Mouse (Mus musculus) hindbrain, embryonic 15.5 days (tissue): ENCODE data around the gene Was. TPM values are rescaled to one million over a fixed set of nuclear protein-coding genes. Genes with fewer than 3 reads are reported as not detected.

ENCODE experiments used
- ATAC-seq: fragments of 200-750 bp; cut with Nextera tagmentation; 2 replicates; pipeline ENCODE4 v1.8.0; 2017; ENCODE audit warnings: low read depth, moderate number of reproducible peaks, moderate TSS enrichment; ENCODE audit not compliant: low FRiP score
- H3K27ac ChIP-seq: fragments of 300-500 bp; sonication (generic); replicated peaks from 2 replicates; pipeline ENCODE4 v1.5.1; 2015; ENCODE audit warnings: mild to moderate bottlenecking, inconsistent platforms
- H3K27me3 ChIP-seq: fragments of 300-500 bp; sonication (generic); 2 replicates; pipeline ENCODE4 v1.6.1; 2015; ENCODE audit warnings: control low read depth, inconsistent platforms
- H3K36me3 ChIP-seq: fragments of 300-500 bp; sonication (generic); 2 replicates; pipeline ENCODE4 v1.6.1; 2015; ENCODE audit warnings: control low read depth, inconsistent platforms
- H3K4me1 ChIP-seq: fragments of 300-500 bp; sonication (generic); replicated peaks from 2 replicates; pipeline ENCODE4 v1.6.1; 2015; ENCODE audit warnings: control low read depth, inconsistent platforms
- H3K4me2 ChIP-seq: fragments of 300-500 bp; sonication (generic); 2 replicates; pipeline ENCODE4 v1.6.1; 2015; ENCODE audit warnings: moderate library complexity, mild to moderate bottlenecking, inconsistent platforms
- H3K4me3 ChIP-seq: fragments of 300-500 bp; sonication (generic); 2 replicates; pipeline ENCODE4 v1.5.1; 2015; ENCODE audit warnings: mild to moderate bottlenecking, inconsistent platforms
- H3K9ac ChIP-seq: fragments of 300-500 bp; sonication (generic); 2 replicates; pipeline ENCODE4 v1.6.1; 2015; ENCODE audit warnings: inconsistent platforms
- H3K9me3 ChIP-seq: fragments of 300-500 bp; sonication (generic); 2 replicates; pipeline ENCODE4 v1.6.1; 2016; ENCODE audit warnings: control low read depth, inconsistent platforms
- WGBS: fragments of 180-500 bp; shearing (Covaris S2); methylation state at CpG from one replicate; pipeline ENCODE4 v1.1.7; 2015; 5-methylcytosine and 5-hydroxymethylcytosine counted together
- polyA plus RNA-seq: library from polyadenylated mRNA; unstranded; fragments of >200 nt; fragmentation: Nextera tagmentation; extraction: Ambion mirVana; gene quantifications from 2 replicates; pipeline ENCODE4 v1.2.1, GENCODE M21; 2015

The Was gene
- polyA plus RNA-seq = 0.07 and 0.13 TPM in 2 replicates

DNA sequence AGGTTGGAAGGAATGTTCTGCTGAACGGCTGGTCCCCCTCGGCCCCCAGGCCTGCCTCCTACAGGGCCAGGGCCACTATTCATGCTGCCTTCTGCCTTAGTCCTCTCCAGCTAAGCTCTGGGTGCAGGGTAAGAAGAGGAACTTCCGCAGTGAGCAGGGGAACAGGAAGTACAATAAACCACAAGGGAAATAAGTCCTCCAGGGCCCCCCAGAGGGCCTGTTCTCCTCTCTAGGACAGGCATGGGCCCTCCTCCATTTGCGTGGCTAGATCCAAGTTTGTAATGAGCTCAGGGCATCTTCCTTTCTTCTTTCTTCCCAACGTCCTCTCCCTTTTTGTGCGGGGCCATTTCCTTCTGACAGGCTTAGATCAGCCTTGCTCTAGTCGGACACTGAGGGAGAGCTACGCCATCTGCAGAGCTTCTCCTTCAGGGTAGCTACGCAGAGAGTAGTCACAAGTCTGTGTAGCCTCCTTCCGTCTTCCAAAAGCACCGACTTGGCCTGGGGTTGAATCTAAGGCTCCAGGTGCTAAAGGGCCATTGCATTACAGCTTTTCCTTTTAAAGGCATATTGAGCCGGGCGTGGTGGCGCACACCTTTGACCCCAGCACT is at the start of gene Was:
Gene Was (minus strand): TSS at position 153 of the 608 bp plus-strand sequence.
- Histone ChIP-seq H3K27me3 (no peaks in the 10 kb centered on the region), H3K4me1 (no peaks in the 10 kb centered on the region), H3K9me3 (no peaks in the 10 kb centered on the region), H3K9ac (no peak within 1 kb of the TSS), H3K4me2 (no peak within 1 kb of the TSS), H3K27ac (no peak within 1 kb of the TSS), H3K36me3 (no peaks in the 10 kb centered on the region), H3K4me3 (no peak within 1 kb of the TSS)
- no peak for ATAC-seq
- WGBS = 84% methylated on average over 14 of the region's 14 CpGs

DNA sequence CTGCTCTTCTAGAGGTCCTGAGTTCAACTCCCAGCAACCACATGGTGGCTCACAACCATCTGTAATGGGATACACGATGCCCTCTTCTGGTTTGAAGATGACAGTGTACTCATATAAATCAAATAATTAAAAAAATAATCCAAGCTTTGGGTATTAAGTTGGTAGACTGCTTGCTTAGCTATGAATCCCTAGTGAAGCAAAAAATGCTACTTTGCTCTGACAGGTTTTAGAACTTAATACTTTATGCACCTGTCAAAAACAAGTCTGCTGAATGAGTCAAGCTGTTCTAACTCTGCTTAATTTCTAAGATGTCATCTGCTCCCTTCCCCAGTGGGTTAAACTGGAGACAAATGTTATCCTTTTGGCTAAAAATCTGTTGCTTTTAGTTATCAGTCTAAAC is 49.2 kb upstream of the Was start:
- Histone ChIP-seq H3K4me3 (no peak overlapping the region), H3K9me3 (no peaks in the 10 kb centered on the region), H3K27me3 (no peaks in the 10 kb centered on the region), H3K36me3 (peaks cover 20% of the 10 kb centered on the region), H3K27ac (no peak overlapping the region), H3K4me2 (no peak overlapping the region), H3K9ac (no peak overlapping the region), H3K4me1 (peaks cover 10% of the 10 kb centered on the region)
- 47% methylated on average over 1 of the region's 1 CpGs for WGBS
- no peak for ATAC-seq

DNA sequence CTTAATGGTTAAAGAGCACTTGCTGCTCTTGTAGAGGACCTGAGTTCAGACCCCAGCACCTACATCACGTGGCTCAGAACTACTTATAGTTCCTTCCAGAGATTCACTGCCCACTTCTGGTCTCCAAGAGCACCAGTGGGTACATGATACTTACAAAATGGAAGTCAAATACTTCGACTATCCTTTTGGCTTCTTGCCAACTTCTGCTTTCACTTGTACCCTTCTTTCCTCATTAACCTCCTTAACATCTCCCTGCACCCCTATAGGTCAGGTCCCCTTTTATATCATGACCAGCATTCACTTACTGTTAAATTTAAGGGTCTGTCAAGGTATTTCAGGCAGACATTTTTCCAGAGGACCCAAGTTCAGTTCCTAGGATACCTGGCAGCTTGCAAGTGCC is 45.6 kb upstream of the Was start:
- Histone ChIP-seq H3K36me3 (peaks cover 5% of the 10 kb centered on the region), H3K4me1 (peaks cover 4% of the 10 kb centered on the region; the same call in 1 of the 2 replicates), H3K4me2 (no peak overlapping the region), H3K27ac (no peak overlapping the region), H3K27me3 (no peaks in the 10 kb centered on the region), H3K9ac (no peak overlapping the region), H3K4me3 (no peak overlapping the region), H3K9me3 (no peaks in the 10 kb centered on the region)
- ATAC-seq = no peak
- 58% methylated on average over 2 of the region's 2 CpGs for WGBS

DNA sequence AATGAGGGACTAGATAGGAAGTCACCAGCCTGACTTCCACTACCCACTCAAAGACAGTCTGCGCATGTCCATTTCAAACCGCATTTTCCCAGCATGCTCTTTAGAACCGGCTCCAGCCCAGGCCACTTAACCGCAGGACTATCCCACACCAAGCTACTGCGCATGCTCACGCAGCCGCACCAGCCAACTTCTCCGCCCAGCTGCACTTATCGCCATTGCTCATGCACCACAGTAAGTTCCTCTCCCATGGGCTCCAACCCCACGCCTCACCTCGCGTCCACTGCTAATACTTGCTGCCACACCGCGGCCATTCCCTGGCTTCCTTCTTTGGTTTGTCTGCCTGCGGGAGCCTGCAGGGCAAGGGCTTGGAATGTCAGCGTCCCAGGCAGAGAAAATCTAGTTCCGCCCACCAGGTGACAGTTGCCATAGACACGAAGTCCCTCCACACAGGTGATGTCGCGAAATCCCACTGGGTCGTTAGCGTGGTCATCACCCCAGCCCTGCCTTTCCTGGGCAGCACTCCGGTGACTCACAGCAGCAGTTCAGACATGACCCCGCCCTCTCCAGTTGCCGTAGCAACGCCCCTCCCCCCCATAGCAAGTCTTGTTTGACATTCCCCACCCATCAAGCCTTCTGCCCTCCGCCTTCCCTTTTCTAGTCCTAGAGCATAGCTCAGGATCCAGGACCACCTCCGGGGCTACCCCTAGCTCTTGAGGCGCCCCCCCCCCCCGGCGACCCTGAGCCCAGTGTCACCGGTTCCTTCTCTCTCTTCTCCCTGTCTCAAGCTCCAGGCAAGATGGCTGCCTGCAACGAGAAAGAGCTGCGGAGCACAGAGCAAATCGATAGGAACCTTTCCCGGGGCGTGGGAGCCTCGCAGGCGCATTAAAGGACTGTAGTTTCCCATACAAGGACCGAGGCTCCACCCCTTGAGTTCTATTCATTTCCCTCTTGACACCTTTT is 42.0 kb upstream of the Was start, which contains the start of gene Wdr13:
Gene Wdr13 (minus strand): TSS at position 876 of the 960 bp plus-strand sequence.
- Histone ChIP-seq H3K36me3 (peaks cover 8% of the 10 kb centered on the region; the same call in 1 of the 2 replicates), H3K4me1 (peaks cover 4% of the 10 kb centered on the region; the same call in 1 of the 2 replicates), H3K4me2 (peak within 1 kb of the TSS; percentile 51), H3K9ac (peak within 1 kb of the TSS; percentile 48), H3K27me3 (no peaks in the 10 kb centered on the region), H3K27ac (peak within 1 kb of the TSS; percentile 96), H3K9me3 (no peaks in the 10 kb centered on the region), H3K4me3 (peak within 1 kb of the TSS; percentile 55)
- 19% methylated on average over 40 of the region's 40 CpGs for WGBS
- ATAC-seq = peak; percentile 91

DNA sequence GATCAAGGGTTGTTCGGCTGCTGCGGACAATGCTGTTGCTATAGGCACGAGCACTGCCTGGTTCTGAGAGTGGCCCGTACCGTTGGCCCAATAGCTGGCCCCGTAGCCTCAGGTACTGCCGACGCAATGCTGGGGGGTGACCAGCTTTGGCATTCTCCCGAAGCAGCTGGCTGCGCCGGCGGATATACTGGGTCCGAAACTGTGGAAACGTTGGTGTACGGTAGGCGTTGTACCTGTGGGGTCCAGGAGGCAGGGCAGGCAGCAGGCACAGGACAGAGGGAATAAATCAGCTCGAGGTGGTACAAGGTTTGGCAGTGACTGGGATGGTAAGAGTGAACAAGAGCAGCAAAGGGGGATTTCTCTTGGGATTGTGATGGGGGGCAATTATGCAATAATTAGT is 41.1 kb upstream of the Was start:
- H3K4me2 ChIP-seq = peak overlapping the region; percentile 51
- WGBS = 91% methylated on average over 17 of the region's 17 CpGs
- peaks cover 13% of the 10 kb centered on the region for H3K36me3 ChIP-seq
- H3K27ac ChIP-seq = 0 out of 2 replicates have a peak overlapping the region, but pooled peaks have one; percentile 96
- H3K9ac ChIP-seq = no peak overlapping the region
- H3K27me3 ChIP-seq = no peaks in the 10 kb centered on the region
- peak overlapping the region; percentile 55 for H3K4me3 ChIP-seq
- H3K4me1 ChIP-seq = peaks cover 4% of the 10 kb centered on the region; the same call in 1 of the 2 replicates
- no peak for ATAC-seq
- no peaks in the 10 kb centered on the region for H3K9me3 ChIP-seq

DNA sequence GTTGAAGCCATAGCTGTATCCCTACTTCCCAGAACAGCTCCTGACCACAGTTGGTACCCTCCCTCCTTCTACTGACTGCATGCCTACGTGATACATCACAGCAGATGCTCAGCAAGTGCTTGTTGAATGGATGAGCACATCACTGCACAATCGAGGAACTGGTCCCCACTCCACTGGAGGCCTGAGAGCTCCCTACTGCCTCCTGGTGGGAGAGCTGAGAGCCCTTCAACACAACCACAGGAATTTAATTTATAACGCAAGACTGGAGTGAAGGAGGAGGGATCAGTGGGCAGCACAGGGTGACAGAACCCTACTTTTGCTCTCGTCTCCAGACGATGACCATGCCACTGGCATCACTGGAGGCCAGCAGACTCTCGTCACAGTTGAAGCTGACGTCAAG is 34.9 kb upstream of the Was start:
- no peaks in the 10 kb centered on the region for H3K9me3 ChIP-seq
- H3K4me3 ChIP-seq = no peak overlapping the region
- 82% methylated on average over 7 of the region's 7 CpGs for WGBS
- H3K4me1 ChIP-seq = no peaks in the 10 kb centered on the region
- no peaks in the 10 kb centered on the region for H3K27me3 ChIP-seq
- peaks cover 23% of the 10 kb centered on the region for H3K36me3 ChIP-seq
- H3K4me2 ChIP-seq = no peak overlapping the region
- H3K9ac ChIP-seq = no peak overlapping the region
- ATAC-seq = no peak
- no peak overlapping the region for H3K27ac ChIP-seq

DNA sequence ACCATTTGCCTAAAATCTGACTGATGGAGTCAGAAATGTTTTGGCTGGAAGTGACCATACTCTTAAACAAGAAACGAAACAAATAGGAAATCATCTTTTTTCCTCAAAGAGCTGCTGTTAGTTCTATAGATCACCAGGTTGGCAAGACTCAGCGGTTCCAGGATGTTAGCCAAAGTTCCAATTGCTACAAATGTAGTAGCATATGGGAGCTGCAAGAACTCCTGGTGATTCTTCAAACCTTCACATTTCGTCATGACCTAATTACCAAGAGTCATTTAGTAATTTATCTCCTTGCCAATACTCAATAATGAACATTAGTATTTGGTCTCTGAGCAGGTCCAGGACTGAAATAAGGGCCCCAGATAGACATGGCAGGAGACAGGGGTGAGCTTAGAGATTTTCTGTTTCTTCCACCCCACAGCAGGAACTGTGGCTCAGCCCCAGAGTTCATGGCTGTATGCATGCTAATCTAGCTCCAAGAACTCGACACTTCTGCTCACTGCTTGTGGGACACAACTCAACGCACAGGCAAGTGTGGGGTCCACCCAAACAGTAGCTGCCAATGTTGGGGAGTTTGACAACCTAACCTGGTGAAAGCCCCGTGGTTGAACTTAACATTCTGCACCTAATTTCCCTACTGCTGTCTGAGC is 33.6 kb upstream of the Was start:
- H3K4me1 ChIP-seq = no peaks in the 10 kb centered on the region
- no peaks in the 10 kb centered on the region for H3K9me3 ChIP-seq
- WGBS = 84% methylated on average over 6 of the region's 6 CpGs
- H3K27ac ChIP-seq = no peak overlapping the region
- ATAC-seq = no peak
- no peak overlapping the region for H3K4me3 ChIP-seq
- H3K9ac ChIP-seq = no peak overlapping the region
- no peaks in the 10 kb centered on the region for H3K27me3 ChIP-seq
- H3K4me2 ChIP-seq = no peak overlapping the region
- peaks cover 22% of the 10 kb centered on the region for H3K36me3 ChIP-seq

DNA sequence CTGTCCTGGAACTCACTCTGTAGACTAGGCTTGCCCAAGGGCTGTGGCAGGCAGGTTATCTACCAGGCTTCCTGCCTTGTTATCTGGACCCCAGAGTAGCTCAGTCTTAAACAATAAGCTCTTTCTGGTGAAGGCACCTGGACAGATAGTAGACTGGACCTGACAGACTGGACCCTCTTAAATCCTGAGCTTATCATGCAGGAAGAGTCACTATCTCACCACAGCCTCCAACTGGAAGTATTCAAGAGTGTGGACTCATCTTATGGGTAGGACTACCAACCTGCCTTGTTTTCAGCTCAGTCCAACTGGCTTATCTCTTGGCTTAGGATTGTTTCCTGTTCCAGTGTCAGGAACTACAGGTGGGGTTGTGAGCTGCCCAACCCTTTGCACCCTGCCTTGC is 27.0 kb upstream of the Was start:
- Histone ChIP-seq H3K36me3 (0 out of 2 replicates have a peak, but pooled peaks cover 4% of the 10 kb centered on the region), H3K9me3 (no peaks in the 10 kb centered on the region), H3K9ac (no peak overlapping the region), H3K4me2 (no peak overlapping the region), H3K4me1 (no peaks in the 10 kb centered on the region), H3K27ac (no peak overlapping the region), H3K4me3 (no peak overlapping the region), H3K27me3 (no peaks in the 10 kb centered on the region)
- no peak for ATAC-seq

DNA sequence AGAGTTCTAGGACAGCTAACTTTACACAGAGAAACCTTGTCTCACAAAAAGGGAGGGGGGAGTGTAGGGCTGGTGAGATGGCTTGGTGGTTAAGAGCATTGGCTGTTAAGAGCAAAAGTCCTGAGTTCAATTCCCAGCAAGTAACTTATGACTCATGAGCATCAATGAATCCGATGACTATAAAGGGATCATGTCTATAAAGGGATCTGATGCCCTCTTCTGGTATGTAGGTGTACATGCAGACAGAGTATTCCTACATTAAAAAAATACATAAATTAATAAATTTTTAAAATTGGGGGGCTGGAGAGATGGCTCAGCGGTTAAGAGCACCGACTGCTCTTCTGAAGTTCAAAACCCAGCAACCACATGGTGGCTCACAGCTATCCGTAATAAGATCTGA is 25.0 kb upstream of the Was start:
- no peaks in the 10 kb centered on the region for H3K4me1 ChIP-seq
- 81% methylated on average over 4 of the region's 4 CpGs for WGBS
- H3K27ac ChIP-seq = no peak overlapping the region
- 0 out of 2 replicates have a peak, but pooled peaks cover 4% of the 10 kb centered on the region for H3K36me3 ChIP-seq
- ATAC-seq = no peak
- H3K9ac ChIP-seq = no peak overlapping the region
- H3K4me2 ChIP-seq = no peak overlapping the region
- no peak overlapping the region for H3K4me3 ChIP-seq
- H3K27me3 ChIP-seq = no peaks in the 10 kb centered on the region
- no peaks in the 10 kb centered on the region for H3K9me3 ChIP-seq

DNA sequence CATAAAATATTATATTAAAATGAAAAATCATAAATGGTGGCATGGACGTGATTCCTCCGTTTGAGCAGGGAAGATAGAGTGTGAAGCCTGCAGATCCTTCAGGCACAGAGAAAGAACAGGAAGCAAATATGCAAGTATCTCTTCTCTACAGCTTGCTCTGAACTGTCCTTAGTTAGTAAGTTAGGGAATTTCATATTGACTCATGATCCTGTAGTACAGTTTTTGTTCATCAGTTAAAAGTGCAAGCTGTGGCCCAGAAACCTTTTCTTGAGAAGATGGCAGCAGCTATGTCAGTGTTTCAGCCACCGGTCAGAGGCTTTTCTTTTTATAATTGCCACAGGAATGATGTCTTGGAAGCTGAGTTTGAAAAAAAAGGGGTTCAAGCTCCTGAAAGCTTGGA is 14.7 kb upstream of the Was start:
- 99% methylated on average over 3 of the region's 3 CpGs for WGBS
- Histone ChIP-seq H3K4me2 (no peak overlapping the region), H3K4me1 (peaks cover 7% of the 10 kb centered on the region; the same call in 1 of the 2 replicates), H3K4me3 (no peak overlapping the region), H3K27ac (no peak overlapping the region), H3K36me3 (no peaks in the 10 kb centered on the region), H3K27me3 (no peaks in the 10 kb centered on the region), H3K9me3 (no peaks in the 10 kb centered on the region), H3K9ac (no peak overlapping the region)
- no peak for ATAC-seq

DNA sequence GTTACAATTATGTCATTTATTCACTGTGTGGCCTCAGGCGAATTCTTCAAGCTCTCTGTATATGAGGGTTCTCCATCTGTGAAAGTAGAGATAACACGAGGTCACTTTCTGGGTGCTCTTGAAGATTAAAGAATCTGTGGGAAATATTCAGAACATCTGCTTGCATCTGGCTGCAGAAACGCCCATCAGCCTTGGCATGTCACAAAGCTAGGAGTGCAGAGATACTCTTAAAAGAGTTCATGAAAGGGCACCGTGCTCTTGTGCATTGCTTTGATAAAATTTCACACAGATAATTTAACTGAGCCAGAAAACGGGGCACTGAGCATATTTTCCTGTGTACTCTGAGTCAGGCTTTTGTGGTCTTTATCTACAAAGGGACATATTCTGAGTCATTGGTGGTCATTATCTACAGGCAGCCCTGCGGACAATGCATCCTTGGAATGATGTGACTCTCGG is 11.9 kb upstream of the Was start:
- no peak overlapping the region for H3K27ac ChIP-seq
- WGBS = 63% methylated on average over 7 of the region's 7 CpGs
- peaks cover 8% of the 10 kb centered on the region; the same call in 1 of the 2 replicates for H3K4me1 ChIP-seq
- H3K9me3 ChIP-seq = no peaks in the 10 kb centered on the region
- H3K36me3 ChIP-seq = no peaks in the 10 kb centered on the region
- no peak overlapping the region for H3K4me3 ChIP-seq
- no peak overlapping the region for H3K9ac ChIP-seq
- no peaks in the 10 kb centered on the region for H3K27me3 ChIP-seq
- ATAC-seq = no peak
- H3K4me2 ChIP-seq = no peak overlapping the region
